Mouse (Mus musculus) retina, postnatal 7 days (tissue): ENCODE results near the gene 4930412O13Rik.

Source experiments
- DNase-seq: peaks from one replicate; pipeline ENCODE4 v3.0.0-alpha.2; 2012; ENCODE audit warnings: low read depth, low spot score

Gene 4930412O13Rik

GRCm38 (mm10) chr2:9880271-9880670 lies 781 bp upstream of the 4930412O13Rik start:
- DNase-seq, result no peak

GRCm38 (mm10) chr2:9881611-9882023 lies 565 bp downstream of the 4930412O13Rik start:
- DNase-seq, result no peak

GRCm38 (mm10) chr2:9882371-9882925 lies 1.4 kb downstream of the 4930412O13Rik start:
- DNase-seq, result no peak

GRCm38 (mm10) chr2:9882926-9883802 lies 2.1 kb downstream of the 4930412O13Rik start:
- no peak for DNase-seq

GRCm38 (mm10) chr2:9883803-9884532 lies 2.9 kb downstream of the 4930412O13Rik start:
- DNase-seq, result no peak

GRCm38 (mm10) chr2:9884533-9885216 lies 3.6 kb downstream of the 4930412O13Rik start:
- no peak for DNase-seq

GRCm38 (mm10) chr2:9885217-9885770 lies 4.2 kb downstream of the 4930412O13Rik start:
- no peak for DNase-seq

GRCm38 (mm10) chr2:9886031-9886430 lies 5.0 kb downstream of the 4930412O13Rik start:
- no peak for DNase-seq

GRCm38 (mm10) chr2:9886921-9887610 lies 6.0 kb downstream of the 4930412O13Rik start:
- DNase-seq, result no peak

GRCm38 (mm10) chr2:9887636-9888035 lies 6.6 kb downstream of the 4930412O13Rik start:
- no peak for DNase-seq

GRCm38 (mm10) chr2:9888913-9889650 lies 8.0 kb downstream of the 4930412O13Rik start, which contains the start of gene 9230102O04Rik:
Gene 9230102O04Rik, minus strand, starts transcription at chr2:9889540.
- DNase-seq, result no peak

- DNase-seq, result no peak
Measured at GRCm38 (mm10) chr2:9889651-9890183, 8.7 kb downstream of the 4930412O13Rik start, which contains the start of gene Gata3. Gene Gata3, minus strand, starts transcription at chr2:9890034.

- DNase-seq, result no peak
Measured at GRCm38 (mm10) chr2:9890251-9890650, 9.2 kb downstream of the 4930412O13Rik start.

GRCm38 (mm10) chr2:9890906-9891305 lies 9.9 kb downstream of the 4930412O13Rik start:
- no peak for DNase-seq

GRCm38 (mm10) chr2:9892541-9892940 lies 11.5 kb downstream of the 4930412O13Rik start:
- DNase-seq, result no peak

- no peak for DNase-seq
Measured at GRCm38 (mm10) chr2:9893272-9893953, 12.4 kb downstream of the 4930412O13Rik start.

GRCm38 (mm10) chr2:9894836-9895593 lies 14.0 kb downstream of the 4930412O13Rik start:
- DNase-seq, result no peak

- DNase-seq, result no peak
Measured at GRCm38 (mm10) chr2:9896097-9896770, 15.2 kb downstream of the 4930412O13Rik start.
